Mouse (Mus musculus): ENCODE data around the gene Ntng1.

DNA sequence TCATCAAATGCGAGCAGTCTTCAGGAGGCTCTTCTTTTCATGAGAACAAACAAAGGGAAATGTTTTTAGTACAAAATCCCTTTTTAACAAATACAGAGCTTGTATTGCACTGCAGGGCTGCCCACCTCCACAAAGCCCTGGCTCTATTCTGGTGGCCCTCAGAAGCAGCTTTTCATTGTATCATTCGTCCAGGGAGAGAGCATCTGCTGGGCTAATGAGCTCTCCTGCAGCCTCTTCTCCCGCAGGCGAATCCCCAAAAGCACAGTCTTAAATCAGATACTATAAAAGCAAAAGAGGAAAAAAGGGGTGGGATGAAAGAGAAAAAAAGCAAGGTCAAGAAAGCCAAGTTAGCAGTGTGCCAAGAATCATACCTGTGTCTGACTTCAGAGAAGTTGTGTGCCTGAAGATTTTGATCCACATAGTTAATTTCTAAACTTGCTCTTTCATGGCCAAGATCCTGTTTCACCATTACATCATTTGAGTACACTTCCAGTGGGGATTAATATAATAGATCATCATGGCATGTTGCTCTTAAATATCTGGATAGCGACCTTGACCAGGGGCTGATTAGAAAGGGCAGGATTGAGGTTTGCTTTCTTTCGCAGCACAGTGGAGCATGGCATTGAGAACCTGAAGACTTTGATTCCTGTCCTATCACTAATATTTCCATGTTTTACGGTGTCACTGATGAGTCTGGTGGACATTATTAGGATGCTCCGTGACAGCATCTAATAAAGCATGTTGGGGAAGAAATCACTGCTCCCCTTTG lies 225.7 kb downstream of the Ntng1 start:
- TF ChIP-seq POLR2A (IDR thresholded peaks at IDR 0.05; ENCODE audit: control insufficient read depth, extremely low read depth, insufficient read depth, low read length, poor library complexity) (no peak), CTCF (IDR thresholded peaks at IDR 0.05; ENCODE audit: borderline replicate concordance, control insufficient read depth, extremely low read depth, insufficient read depth, low read length, poor library complexity) (no peak)
